Mouse (Mus musculus): Measurements from ENCODE around the gene Gm3106.
"Not testable (repeated sequence)": the region's sequence is repeated elsewhere in the genome, so short reads cannot be mapped to it uniquely, and the experiment has no call there.

Gm3106 gene

GRCm38 (mm10) chr5:94217705-94218104 is at the start of gene Gm3106:
Gene Gm3106, plus strand, starts transcription at chr5:94218005.
- DNase-seq, result not testable (repeated sequence)

All from cerebellum, adult 9-11 months (tissue).